Mouse (Mus musculus) embryonic facial prominence, embryonic 11.5 days (tissue): ENCODE results near the gene Olfr1066. TPM values are rescaled to one million over a fixed set of nuclear protein-coding genes. Genes with fewer than 3 reads are reported as not detected.

Experiments used
- ATAC-seq: fragments of 200-750 bp; cut with Nextera tagmentation; replicated peaks from 2 replicates; pipeline ENCODE4 v1.8.0; 2017; ENCODE audit warnings: low read depth; ENCODE audit not compliant: insufficient number of reproducible peaks, low FRiP score, low TSS enrichment
- DNase-seq: peaks from one replicate; pipeline ENCODE4 v3.0.0-alpha.2; 2015; ENCODE audit warnings: low spot score
- H3K27ac ChIP-seq: fragments of 300-500 bp; sonication (generic); replicated peaks from 2 replicates; pipeline ENCODE4 v1.5.1; 2014; ENCODE audit warnings: mild to moderate bottlenecking, low read depth, low read length, control low read depth
- H3K27me3 ChIP-seq: fragments of 300-500 bp; sonication (generic); 2 replicates; pipeline ENCODE4 v1.6.1; 2014; ENCODE audit warnings: mild to moderate bottlenecking, low read length, moderate library complexity, mixed read lengths; ENCODE audit not compliant: control insufficient read depth, insufficient read depth
- H3K36me3 ChIP-seq: fragments of 300-500 bp; sonication (generic); replicated peaks from 2 replicates; pipeline ENCODE4 v1.6.1; 2014; ENCODE audit warnings: low read depth, mild to moderate bottlenecking, low read length, moderate library complexity, mixed read lengths; ENCODE audit not compliant: control insufficient read depth, insufficient read depth
- H3K4me1 ChIP-seq: fragments of 300-500 bp; sonication (generic); 2 replicates; pipeline ENCODE4 v1.6.1; 2014; ENCODE audit warnings: low read length, mixed read lengths; ENCODE audit not compliant: control insufficient read depth, insufficient read depth
- H3K4me2 ChIP-seq: fragments of 300-500 bp; sonication (generic); 2 replicates; pipeline ENCODE4 v1.6.1; 2014; ENCODE audit warnings: low read depth, mild to moderate bottlenecking, control low read depth, low read length, moderate library complexity
- H3K4me3 ChIP-seq: fragments of 300-500 bp; sonication (generic); 2 replicates; pipeline ENCODE4 v1.5.1; 2014; ENCODE audit warnings: low read depth, low read length, control low read depth
- H3K9ac ChIP-seq: fragments of 300-500 bp; sonication (generic); replicated peaks from 2 replicates; pipeline ENCODE4 v1.6.1; 2014; ENCODE audit warnings: mild to moderate bottlenecking, control low read depth, low read length
- H3K9me3 ChIP-seq: fragments of 300-500 bp; sonication (generic); replicated peaks from 2 replicates; pipeline ENCODE4 v1.6.1; 2016; ENCODE audit warnings: mild to moderate bottlenecking, low read length, inconsistent platforms, mixed read lengths; ENCODE audit not compliant: control insufficient read depth
- WGBS: fragments of 180-500 bp; shearing (Covaris S2); extraction: QIAGEN DNeasy Blood & Tissue Kit; methylation state at CpG from one replicate; pipeline ENCODE4 v1.1.7; 2014; 5-methylcytosine and 5-hydroxymethylcytosine counted together
- polyA plus RNA-seq: library from polyadenylated mRNA; unstranded; fragments of >200 nt; fragmentation: Nextera tagmentation; extraction: Ambion mirVana; gene quantifications from 2 replicates; pipeline ENCODE4 v1.2.1, GENCODE M21; 2014

The Olfr1066 gene
- polyA plus RNA-seq, 1 experiment from 2014 or later = not detected

DNA sequence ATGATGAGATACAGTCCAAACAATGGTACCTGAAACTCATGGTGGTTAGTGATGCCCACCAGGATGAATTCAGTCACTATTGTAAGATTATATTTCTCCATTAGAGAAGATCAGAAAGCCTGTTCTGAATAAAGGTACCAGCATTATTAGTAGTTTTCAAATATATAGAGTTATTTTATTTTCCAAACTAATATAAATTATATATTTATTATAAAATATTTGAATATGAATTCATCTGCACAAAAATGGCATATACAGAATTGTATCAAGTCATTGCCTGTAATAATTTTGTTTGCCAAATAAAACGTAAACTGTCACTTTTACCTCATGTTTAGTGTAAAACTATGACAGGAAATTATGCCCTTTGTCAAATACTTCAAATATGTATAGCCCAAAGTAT is 42.1 kb downstream of the Olfr1066 start, which contains the start of gene Olfr1061:
Gene Olfr1061, minus strand, starts transcription at position 101 of the 400 bp plus-strand sequence.
- DNase-seq (no peak), ATAC-seq (no peak)
- WGBS = 66% methylated on average over 1 of the region's 1 CpGs
- H3K27me3 ChIP-seq = no peaks in the 10 kb centered on the region
- H3K9ac ChIP-seq = no peak within 1 kb of the TSS
- H3K4me3 ChIP-seq = no peak within 1 kb of the TSS
- no peak within 1 kb of the TSS for H3K4me2 ChIP-seq
- no peaks in the 10 kb centered on the region for H3K36me3 ChIP-seq
- no peaks in the 10 kb centered on the region for H3K9me3 ChIP-seq
- no peak within 1 kb of the TSS for H3K27ac ChIP-seq
- no peaks in the 10 kb centered on the region for H3K4me1 ChIP-seq

Other genes starting within 250 kb of the Olfr1066 start
- gene Olfr1046, start 237.0 kb downstream of the Olfr1066 start, polyA plus RNA-seq = not detected in 2 replicates
- not detected in 2 replicates for gene Olfr1047, start 224.9 kb downstream of the Olfr1066 start, polyA plus RNA-seq
- not detected in 2 replicates for gene Olfr1048, start 216.0 kb downstream of the Olfr1066 start, polyA plus RNA-seq
- gene Olfr1049, start 197.9 kb downstream of the Olfr1066 start, polyA plus RNA-seq = not detected in 2 replicates
- gene Olfr1051, start 177.2 kb downstream of the Olfr1066 start, polyA plus RNA-seq = not detected in 2 replicates
- gene Olfr1052, start 163.8 kb downstream of the Olfr1066 start, polyA plus RNA-seq = not detected in 2 replicates
- not detected in 2 replicates for gene Olfr1053, start 141.0 kb downstream of the Olfr1066 start, polyA plus RNA-seq
- not detected in 2 replicates for gene Olfr1054, start 120.8 kb downstream of the Olfr1066 start, polyA plus RNA-seq
- gene Olfr1055, start 106.0 kb downstream of the Olfr1066 start, polyA plus RNA-seq = not detected in 2 replicates
- gene Olfr1056, start 93.8 kb downstream of the Olfr1066 start, polyA plus RNA-seq = not detected in 2 replicates
- not detected in 2 replicates for gene Olfr1057, start 77.9 kb downstream of the Olfr1066 start, polyA plus RNA-seq
- 0.15 TPM in 1 of 2 replicates, not detected in the other for gene Olfr1058, start 67.7 kb downstream of the Olfr1066 start, polyA plus RNA-seq
- not detected in 2 replicates for gene Olfr1061, start 42.2 kb downstream of the Olfr1066 start, polyA plus RNA-seq
- not detected in 2 replicates for gene Olfr1062, start 29.5 kb downstream of the Olfr1066 start, polyA plus RNA-seq
- not detected in 2 replicates for gene Olfr1065, start 5.7 kb downstream of the Olfr1066 start, polyA plus RNA-seq
- not detected in 2 replicates for gene Olfr228, start 31.1 kb upstream of the Olfr1066 start, polyA plus RNA-seq
- not detected in 2 replicates for gene Olfr1076, start 52.2 kb upstream of the Olfr1066 start, polyA plus RNA-seq
- not detected in 2 replicates for gene Olfr1079, start 86.2 kb upstream of the Olfr1066 start, polyA plus RNA-seq
- gene Olfr1080, start 102.0 kb upstream of the Olfr1066 start, polyA plus RNA-seq = not detected in 2 replicates
- gene Olfr1082, start 142.7 kb upstream of the Olfr1066 start, polyA plus RNA-seq = not detected in 2 replicates
- gene Olfr1084, start 183.5 kb upstream of the Olfr1066 start, polyA plus RNA-seq = not detected in 2 replicates
- gene Olfr1085, start 205.8 kb upstream of the Olfr1066 start, polyA plus RNA-seq = not detected in 2 replicates
- gene Olfr1086, start 223.8 kb upstream of the Olfr1066 start, polyA plus RNA-seq = not detected in 2 replicates
- not detected in 2 replicates for gene Olfr1087, start 242.1 kb upstream of the Olfr1066 start, polyA plus RNA-seq